Mouse (Mus musculus) cerebellum, adult 2 months (tissue): ENCODE measurements around the gene Alox12.

Source experiments
- CTCF ChIP-seq: fragments of 200-500 bp; IDR thresholded peaks from 2 replicates; pipeline ENCODE4 v1.5.1; 2011; ENCODE audit warnings: low read depth, mild to moderate bottlenecking, control low read depth, low read length, moderate library complexity, borderline replicate concordance; ENCODE audit not compliant: insufficient read depth
- POLR2A ChIP-seq: fragments of 200-500 bp; IDR thresholded peaks from 2 replicates; pipeline ENCODE4 v1.6.1; 2011; ENCODE audit warnings: low read length, control low read depth, borderline replicate concordance; ENCODE audit not compliant: insufficient read depth

- TF ChIP-seq POLR2A, result no peak
- TF ChIP-seq CTCF, result peak; percentile 69; the same call in 1 of the 2 replicates
These were observed 7.9 kb downstream of the Alox12 start for GRCm38 (mm10) chr11:70247136-70247845.
